Comparison of ENCODE assay signal across 8 mouse cellular contexts in genomic region chr12:85110011-85110697, GRCm38 (mm10). TPM values are rescaled to one million over a fixed set of nuclear protein-coding genes. Genes with fewer than 3 reads are reported as not detected.
DNase-seq lines count a peak whose midpoint lies in the region; ATAC-seq and TF ChIP-seq lines count a peak whose summit lies in the region.

No protein-coding gene starts in this region.

- H3K4me2 ChIP-seq in midbrain, embryonic 15.5 days: peak overlapping the region; percentile 67

- peaks cover 52% of the 10 kb centered on the region for H3K36me3 ChIP-seq in G1E (replicated peaks)
- peaks cover 20% of the 10 kb centered on the region for H3K36me3 ChIP-seq in forebrain, embryonic 10.5 days (replicated peaks)
- no peaks in the 10 kb centered on the region for H3K36me3 ChIP-seq in midbrain, embryonic 15.5 days (replicated peaks)

- H3K4me1 ChIP-seq in G1E (ENCODE audit: insufficient read depth, low read depth, low read length): peaks cover 52% of the 10 kb centered on the region
- peaks cover 57% of the 10 kb centered on the region for H3K4me1 ChIP-seq in forebrain, embryonic 10.5 days
- peaks cover 34% of the 10 kb centered on the region for H3K4me1 ChIP-seq in midbrain, embryonic 15.5 days

- H3K27ac ChIP-seq in forebrain, embryonic 10.5 days: peak overlapping the region; percentile 91
- peak overlapping the region; percentile 87 for H3K27ac ChIP-seq in midbrain, embryonic 15.5 days

- no peak for TF ChIP-seq CTCF in G1E (IDR thresholded peaks at IDR 0.05; ENCODE audit: low read depth, low read length)

- peak overlapping the region; percentile 96 for H3K9ac ChIP-seq in midbrain, embryonic 15.5 days

- no peak for ATAC-seq in G1E (ENCODE audit: extremely low read depth, insufficient number of reproducible peaks, low FRiP score, poor library complexity, severe bottlenecking)
- peak; percentile 65 for ATAC-seq in midbrain, embryonic 15.5 days (replicated peaks)

- 16% methylated on average over 18 of the region's 18 CpGs for WGBS in forebrain, embryonic 10.5 days
- 14% methylated on average over 18 of the region's 18 CpGs for WGBS in midbrain, embryonic 15.5 days

- peak overlapping the region; percentile 86 for H3K4me3 ChIP-seq in G1E (ENCODE audit: low read depth, low read length)
- H3K4me3 ChIP-seq in forebrain, embryonic 10.5 days: peak overlapping the region; percentile 79
- H3K4me3 ChIP-seq in midbrain, embryonic 15.5 days: peak overlapping the region; percentile 83

- no peaks in the 10 kb centered on the region for H3K9me3 ChIP-seq in G1E (replicated peaks)
- H3K9me3 ChIP-seq in forebrain, embryonic 10.5 days: no peaks in the 10 kb centered on the region
- no peaks in the 10 kb centered on the region for H3K9me3 ChIP-seq in midbrain, embryonic 15.5 days

- peak; percentile 91 for DNase-seq in heart, adult 11 months
- no peak for DNase-seq in heart, adult 8-10 months (ENCODE audit: low spot score)
- DNase-seq in G1E (ENCODE audit: low spot score): peak; percentile 60
- no peak for DNase-seq in forebrain, embryonic 10.5 days (ENCODE audit: extremely low spot score, low spot score)
- DNase-seq in kidney, postnatal 14 days: peak; percentile 27
- DNase-seq in layer of hippocampus, postnatal 14 days (ENCODE audit: low spot score in 2 of 2): no peak
- no peak for DNase-seq in right cerebral cortex, postnatal 4 days

- H3K27me3 ChIP-seq in G1E (ENCODE audit: insufficient read depth, low read length): no peaks in the 10 kb centered on the region
- no peaks in the 10 kb centered on the region for H3K27me3 ChIP-seq in forebrain, embryonic 10.5 days (ENCODE audit: poor library complexity, severe bottlenecking)
- H3K27me3 ChIP-seq in midbrain, embryonic 15.5 days (replicated peaks): no peaks in the 10 kb centered on the region

RNA-seq across cellular contexts. Expression of gene Prox2, which starts 0.4 kb away (rescaled TPM):
- total RNA-seq in heart, adult 8-10 months (2022): 1 to 10 TPM; 1.1 to 3.0 (median 1.8) TPM
- 12.1 and 13.5 TPM in 2 replicates for total RNA-seq in G1E (2014; fragmentation: Nextera tagmentation)
- 10.3 and 10.7 TPM in 2 replicates for total RNA-seq in G1E (2017)
- polyA plus RNA-seq in G1E (2012): 6.8 and 7.0 TPM in 2 replicates
- polyA plus RNA-seq in forebrain, embryonic 10.5 days (2016; fragmentation: Nextera tagmentation; extraction: Ambion mirVana): 2.3 and 2.7 TPM in 2 replicates
- 1.1 and 1.4 TPM in 2 replicates for polyA plus RNA-seq in midbrain, embryonic 15.5 days (2015; fragmentation: Nextera tagmentation; extraction: Ambion mirVana)
- 1 to 10 TPM; 2.1 to 2.4 TPM for total RNA-seq in layer of hippocampus, postnatal 14 days (2021)

RNA-seq across cellular contexts. Expression of gene Dlst, which starts 0.5 kb away (rescaled TPM):
- 100 to 1,000 TPM; 715 to 820 (median 788) TPM for total RNA-seq in heart, adult 8-10 months (2022)
- total RNA-seq in G1E (2014; fragmentation: Nextera tagmentation) (208 and 213 TPM in 2 replicates), G1E (2017) (200 and 221 TPM in 2 replicates)
- polyA plus RNA-seq in G1E (2012): 728 and 1,047 TPM in 2 replicates
- polyA plus RNA-seq in forebrain, embryonic 10.5 days (2016; fragmentation: Nextera tagmentation; extraction: Ambion mirVana): 113 and 122 TPM in 2 replicates
- polyA plus RNA-seq in midbrain, embryonic 15.5 days (2015; fragmentation: Nextera tagmentation; extraction: Ambion mirVana): 107 and 109 TPM in 2 replicates
- total RNA-seq in layer of hippocampus, postnatal 14 days (2021): 100 to 1,000 TPM; 169 to 175 TPM

RNA-seq across cellular contexts. Expression of gene Rps6kl1, which starts 40.9 kb away (rescaled TPM):
- 1 to 10 TPM; 1.7 to 3.5 (median 2.8) TPM for total RNA-seq in heart, adult 8-10 months (2022)
- total RNA-seq in G1E (2014; fragmentation: Nextera tagmentation): not detected in 2 replicates
- 0.06 and 0.11 TPM in 2 replicates for total RNA-seq in G1E (2017)
- 0.03 TPM in 1 of 2 replicates, not detected in the other for polyA plus RNA-seq in G1E (2012)
- polyA plus RNA-seq in forebrain, embryonic 10.5 days (2016; fragmentation: Nextera tagmentation; extraction: Ambion mirVana): 0.89 and 1.0 TPM in 2 replicates
- polyA plus RNA-seq in midbrain, embryonic 15.5 days (2015; fragmentation: Nextera tagmentation; extraction: Ambion mirVana): 37.3 and 38.2 TPM in 2 replicates
- 10 to 100 TPM; 41.1 to 43.1 TPM for total RNA-seq in layer of hippocampus, postnatal 14 days (2021)

Comparison
In these comparisons a context has a peak if more than half of its experiments do, and no peak if none do; other contexts are left out.
1. DNase-seq: peak in heart, adult 11 months (single experiment), G1E (single experiment) and kidney, postnatal 14 days (single experiment); none in heart, adult 8-10 months (single experiment), forebrain, embryonic 10.5 days (single experiment), layer of hippocampus, postnatal 14 days (0 of 2) and right cerebral cortex, postnatal 4 days (single experiment).
2. RNA of gene Rps6kl1, which starts 40.9 kb away (total RNA-seq): 41.1 to 43.1 TPM in layer of hippocampus, postnatal 14 days; 1.7 to 3.5 TPM in heart, adult 8-10 months and 0.06 to 0.11 TPM in G1E; every median in the first group is over 4 times any median in the second.
3. Peak in every context shown above with its lines, with median percentiles within 50 percentile points of each other: H3K4me3 ChIP-seq.